Mouse (Mus musculus) hindbrain, embryonic 14.5 days (tissue): ENCODE data around the gene Skil. TPM values are rescaled to one million over a fixed set of nuclear protein-coding genes. Genes with fewer than 3 reads are reported as not detected.
"Not testable (repeated sequence)": the region's sequence is repeated elsewhere in the genome, so short reads cannot be mapped to it uniquely, and the experiment has no call there.

Experiments used
- ATAC-seq: fragments of 200-750 bp; cut with Nextera tagmentation; 2 replicates; pipeline ENCODE4 v1.8.0; 2017; ENCODE audit warnings: moderate number of reproducible peaks, mild to moderate bottlenecking, moderate TSS enrichment, moderate library complexity; ENCODE audit not compliant: low FRiP score
- DNase-seq: peaks from one replicate; pipeline ENCODE4 v3.0.0-alpha.2; 2015; ENCODE audit warnings: low spot score
- H3K27ac ChIP-seq: fragments of 300-500 bp; sonication (generic); 2 replicates; pipeline ENCODE4 v1.5.1; 2014; ENCODE audit warnings: mild to moderate bottlenecking, moderate library complexity
- H3K27me3 ChIP-seq: fragments of 300-500 bp; sonication (generic); 2 replicates; pipeline ENCODE4 v1.6.1; 2014; ENCODE audit warnings: mild to moderate bottlenecking, low read length, mixed read lengths; ENCODE audit not compliant: control insufficient read depth, insufficient read depth
- H3K36me3 ChIP-seq: fragments of 300-500 bp; sonication (generic); replicated peaks from 2 replicates; pipeline ENCODE4 v1.6.1; 2014; ENCODE audit not compliant: control insufficient read depth, insufficient read depth
- H3K4me1 ChIP-seq: fragments of 300-500 bp; sonication (generic); replicated peaks from 2 replicates; pipeline ENCODE4 v1.6.1; 2014; ENCODE audit warnings: antibody characterized with exemption, low read length, mixed read lengths; ENCODE audit not compliant: control insufficient read depth, insufficient read depth
- H3K4me2 ChIP-seq: fragments of 300-500 bp; sonication (generic); replicated peaks from 2 replicates; pipeline ENCODE4 v1.6.1; 2014; ENCODE audit warnings: mild to moderate bottlenecking, moderate library complexity
- H3K4me3 ChIP-seq: fragments of 300-500 bp; sonication (generic); replicated peaks from 2 replicates; pipeline ENCODE4 v1.5.1; 2014; ENCODE audit warnings: mild to moderate bottlenecking, low read length
- H3K9ac ChIP-seq: fragments of 300-500 bp; sonication (generic); 2 replicates; pipeline ENCODE4 v1.6.1; 2014
- H3K9me3 ChIP-seq: fragments of 300-500 bp; sonication (generic); 2 replicates; pipeline ENCODE4 v1.6.1; 2016; ENCODE audit warnings: low read length; ENCODE audit not compliant: control insufficient read depth
- WGBS: fragments of 180-500 bp; shearing (Covaris S2); extraction: QIAGEN DNeasy Blood & Tissue Kit; methylation state at CpG from one replicate; pipeline ENCODE4 v1.1.7; 2014; 5-methylcytosine and 5-hydroxymethylcytosine counted together
- polyA plus RNA-seq: library from polyadenylated mRNA; unstranded; fragments of >200 nt; fragmentation: Nextera tagmentation; extraction: Ambion mirVana; gene quantifications from 2 replicates; pipeline ENCODE4 v1.2.1, GENCODE M21; 2014

The Skil gene
- polyA plus RNA-seq, 1 experiment from 2014 or later = 36.5 TPM

DNA sequence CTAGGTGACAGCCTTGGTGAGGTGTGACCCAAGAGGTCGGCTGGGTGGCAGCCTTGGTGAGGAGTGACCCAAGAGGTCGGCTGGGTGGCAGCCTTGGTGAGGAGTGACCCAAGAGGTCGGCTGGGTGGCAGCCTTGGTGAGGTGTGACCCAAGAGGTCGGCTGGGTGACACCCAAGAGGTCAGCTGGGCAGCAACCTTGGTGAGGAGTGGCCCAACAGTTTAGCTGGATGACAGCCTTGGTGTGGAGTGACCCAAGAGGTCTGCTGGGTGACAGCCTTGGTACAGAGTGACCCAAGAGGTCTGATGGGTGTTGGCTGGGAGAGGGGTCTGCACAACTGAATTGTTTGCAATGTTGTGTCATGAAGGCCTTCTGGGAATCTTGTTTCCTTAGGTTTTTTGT lies 41.7 kb downstream of the Skil start:
- H3K27me3 ChIP-seq, H3K36me3 ChIP-seq, H3K27ac ChIP-seq, H3K4me2 ChIP-seq, H3K4me1 ChIP-seq, H3K9ac ChIP-seq, H3K4me3 ChIP-seq, H3K9me3 ChIP-seq, DNase-seq, ATAC-seq: not testable (repeated sequence)
- 67% methylated on average over 4 of the region's 4 CpGs for WGBS

DNA sequence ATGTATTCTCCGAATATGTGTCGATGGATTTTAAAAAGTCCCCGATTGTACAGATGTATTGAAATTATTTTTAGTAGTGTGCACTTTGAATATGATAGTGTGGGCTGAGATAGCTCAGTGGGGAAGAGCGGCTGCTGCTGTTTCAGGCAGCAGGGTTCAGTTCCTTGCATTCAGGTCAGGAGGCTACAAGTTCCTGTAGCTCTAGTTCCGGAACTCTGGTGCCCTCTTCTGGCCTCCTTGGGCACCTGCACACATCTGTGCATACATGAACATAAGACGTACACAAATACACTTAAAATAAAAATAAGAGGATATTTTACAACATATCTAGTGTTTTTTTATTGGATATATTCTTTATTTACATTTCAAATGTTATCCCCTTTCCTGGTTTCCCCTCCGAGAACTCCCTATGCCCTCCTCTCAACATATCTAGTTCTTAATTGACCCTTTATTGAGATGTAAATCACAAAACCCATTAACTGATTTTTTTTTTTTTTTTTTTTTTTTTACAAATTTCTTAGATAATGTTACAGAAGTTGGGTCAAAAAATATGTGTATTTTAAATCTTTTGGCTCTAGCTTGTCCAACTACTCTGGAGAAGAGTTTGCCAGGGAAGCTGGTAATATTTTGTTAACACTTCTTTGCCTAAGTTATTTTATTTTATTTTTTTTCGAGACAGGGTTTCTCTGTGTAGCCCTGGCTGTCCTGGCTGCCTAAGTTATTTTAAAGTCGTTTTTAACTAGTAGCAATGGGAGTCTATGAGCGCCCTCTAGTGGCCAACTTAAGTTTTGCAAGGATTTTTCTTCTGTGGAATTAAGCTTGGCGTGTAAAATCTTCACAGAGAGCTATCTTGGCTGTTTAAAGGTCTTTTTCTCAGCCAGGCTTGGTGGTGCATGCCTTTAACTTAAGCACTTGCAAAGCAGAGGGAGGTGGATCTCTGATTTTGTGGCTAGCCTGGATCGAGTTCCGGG lies 43.9 kb downstream of the Skil start:
- H3K27ac ChIP-seq = no peak overlapping the region
- peak; percentile 95 for DNase-seq
- H3K9me3 ChIP-seq = no peaks in the 10 kb centered on the region
- no peak overlapping the region for H3K4me2 ChIP-seq
- WGBS = 58% methylated on average over 13 of the region's 13 CpGs
- no peak overlapping the region for H3K4me3 ChIP-seq
- ATAC-seq = no peak
- no peaks in the 10 kb centered on the region for H3K27me3 ChIP-seq
- no peak overlapping the region for H3K9ac ChIP-seq
- H3K4me1 ChIP-seq = no peaks in the 10 kb centered on the region
- H3K36me3 ChIP-seq = no peaks in the 10 kb centered on the region

DNA sequence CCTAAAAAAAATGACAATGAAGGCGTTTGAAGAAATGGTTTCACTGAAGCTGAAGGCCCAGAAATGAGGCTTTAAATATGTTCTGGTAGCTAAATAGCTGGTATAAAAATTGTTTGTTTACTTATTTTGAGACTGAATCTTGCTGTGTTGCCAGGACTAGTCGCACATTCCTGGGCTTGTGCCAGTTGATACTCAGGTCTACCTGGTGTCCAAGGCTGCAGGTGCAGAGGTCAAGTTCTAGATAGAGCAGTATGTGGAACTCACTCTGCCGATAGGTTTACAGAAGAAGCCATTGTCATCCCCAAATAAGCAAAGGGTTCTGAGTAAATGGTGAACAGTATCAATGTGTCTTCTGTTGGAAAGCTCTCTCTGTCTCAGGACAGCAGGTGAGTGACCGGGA lies 46.8 kb downstream of the Skil start:
- Histone ChIP-seq H3K9ac (no peak overlapping the region), H3K27ac (no peak overlapping the region), H3K36me3 (no peaks in the 10 kb centered on the region), H3K9me3 (no peaks in the 10 kb centered on the region), H3K27me3 (0 out of 2 replicates have a peak, but pooled peaks cover under 1% of the 10 kb centered on the region), H3K4me1 (no peaks in the 10 kb centered on the region), H3K4me2 (no peak overlapping the region), H3K4me3 (no peak overlapping the region)
- WGBS = 95% methylated on average over 4 of the region's 4 CpGs
- ATAC-seq (no peak), DNase-seq (no peak)

- ATAC-seq, H3K9ac ChIP-seq, H3K4me2 ChIP-seq, H3K4me1 ChIP-seq, H3K36me3 ChIP-seq, DNase-seq, H3K4me3 ChIP-seq, H3K9me3 ChIP-seq, H3K27ac ChIP-seq: not testable (repeated sequence)
- WGBS = 86% methylated on average over 9 of the region's 11 CpGs
- H3K27me3 ChIP-seq = peaks cover 14% of the 10 kb centered on the region; the same call in 1 of the 2 replicates
Observed at GRCm38 (mm10) chr3:31145222-31145621, 50.4 kb downstream of the Skil start.

DNA sequence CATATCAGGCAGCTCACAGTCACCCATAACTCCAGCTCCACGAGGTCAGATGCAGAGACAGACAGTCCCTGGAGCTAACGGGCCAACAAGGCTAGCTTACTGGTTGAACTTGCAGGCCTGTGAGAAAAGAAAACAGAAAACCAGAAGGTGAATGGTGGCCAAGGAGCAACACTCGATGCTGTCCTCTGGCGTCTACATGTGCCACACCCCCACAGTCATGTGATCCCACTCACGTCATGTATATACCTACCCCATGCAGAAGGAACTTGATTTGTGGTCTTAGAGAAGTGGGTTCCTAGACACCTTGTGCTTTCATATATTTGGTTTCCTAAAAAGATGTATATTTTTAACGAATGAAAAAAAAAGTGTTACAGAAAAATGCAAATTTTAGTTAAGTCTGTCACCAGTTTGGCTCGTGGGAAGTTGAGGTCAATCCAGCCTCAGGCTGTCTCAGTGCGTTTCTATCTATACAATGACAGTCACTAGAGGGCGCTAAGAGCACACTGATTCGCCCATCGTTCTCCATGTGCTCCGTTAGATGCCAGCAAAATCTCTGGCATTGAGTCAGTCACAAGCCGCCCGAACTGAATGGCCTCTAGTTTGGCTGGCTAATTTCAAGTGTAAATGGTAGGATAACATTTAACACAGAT lies 50.9 kb downstream of the Skil start:
- H3K9me3 ChIP-seq = no peaks in the 10 kb centered on the region
- H3K27me3 ChIP-seq = peaks cover 19% of the 10 kb centered on the region; the same call in 1 of the 2 replicates
- H3K27ac ChIP-seq = no peak overlapping the region
- DNase-seq (peak; percentile 98), ATAC-seq (peak; percentile 89)
- 14% methylated on average over 14 of the region's 14 CpGs for WGBS
- no peak overlapping the region for H3K4me3 ChIP-seq
- no peaks in the 10 kb centered on the region for H3K36me3 ChIP-seq
- H3K9ac ChIP-seq = no peak overlapping the region
- peak overlapping the region; percentile 29 for H3K4me2 ChIP-seq
- peaks cover 5% of the 10 kb centered on the region; the same call in 1 of the 2 replicates for H3K4me1 ChIP-seq

GRCm38 (mm10) chr3:31148595-31148994 lies 53.7 kb downstream of the Skil start:
- no peaks in the 10 kb centered on the region for H3K9me3 ChIP-seq
- ATAC-seq (no peak), DNase-seq (no peak)
- no peak overlapping the region for H3K4me3 ChIP-seq
- no peak overlapping the region for H3K9ac ChIP-seq
- H3K27me3 ChIP-seq = peaks cover 20% of the 10 kb centered on the region; the same call in 1 of the 2 replicates
- H3K4me1 ChIP-seq = peaks cover 5% of the 10 kb centered on the region; the same call in 1 of the 2 replicates
- no peak overlapping the region for H3K27ac ChIP-seq
- H3K36me3 ChIP-seq = no peaks in the 10 kb centered on the region
- WGBS = 88% methylated on average over 7 of the region's 7 CpGs
- no peak overlapping the region for H3K4me2 ChIP-seq

- peaks cover 20% of the 10 kb centered on the region; the same call in 1 of the 2 replicates for H3K27me3 ChIP-seq
- WGBS = under 1% methylated on average over 31 of the region's 33 CpGs
- no peak within 1 kb of the TSS for H3K27ac ChIP-seq
- peak within 1 kb of the TSS; percentile 98 for H3K4me2 ChIP-seq
- no peaks in the 10 kb centered on the region for H3K9me3 ChIP-seq
- peaks cover 5% of the 10 kb centered on the region; the same call in 1 of the 2 replicates for H3K4me1 ChIP-seq
- peak; percentile 62 for DNase-seq
- peak within 1 kb of the TSS; percentile 53 for H3K9ac ChIP-seq
- peak within 1 kb of the TSS; percentile 39 for H3K4me3 ChIP-seq
- no peaks in the 10 kb centered on the region for H3K36me3 ChIP-seq
- ATAC-seq = peak; percentile 85
Observed at GRCm38 (mm10) chr3:31149706-31150105, 54.8 kb downstream of the Skil start, which contains the start of gene Cldn11. Cldn11 (plus strand) TSS chr3:31149920.

DNA sequence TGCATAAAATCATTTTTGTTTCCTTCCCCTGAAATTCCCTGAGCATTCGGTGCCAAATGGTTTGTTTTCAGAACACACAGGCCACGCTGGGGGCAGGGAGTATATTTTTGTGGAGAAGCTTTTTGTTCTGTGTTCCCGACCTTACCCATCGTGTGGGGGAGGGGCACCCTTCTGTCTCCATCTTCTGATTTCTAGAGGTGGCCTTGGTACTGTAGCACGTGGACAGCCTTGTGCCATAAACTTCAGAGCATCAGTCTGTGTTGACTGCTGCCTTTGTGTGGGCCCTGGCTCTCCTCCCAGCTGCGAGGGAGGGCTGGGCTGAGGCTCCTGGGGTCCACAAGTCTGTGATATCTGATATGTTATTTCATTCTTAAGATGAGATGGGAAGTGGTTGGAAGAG lies 57.2 kb downstream of the Skil start:
- no peak overlapping the region for H3K9ac ChIP-seq
- H3K4me2 ChIP-seq = no peak overlapping the region
- H3K36me3 ChIP-seq = no peaks in the 10 kb centered on the region
- DNase-seq = no peak
- peaks cover 5% of the 10 kb centered on the region; the same call in 1 of the 2 replicates for H3K4me1 ChIP-seq
- no peak overlapping the region for H3K27ac ChIP-seq
- 62% methylated on average over 6 of the region's 6 CpGs for WGBS
- H3K27me3 ChIP-seq = peaks cover 16% of the 10 kb centered on the region; the same call in 1 of the 2 replicates
- no peak overlapping the region for H3K4me3 ChIP-seq
- no peak for ATAC-seq
- H3K9me3 ChIP-seq = no peaks in the 10 kb centered on the region

- 0 out of 2 replicates have a peak, but pooled peaks cover 3% of the 10 kb centered on the region for H3K4me1 ChIP-seq
- H3K4me2 ChIP-seq = no peak overlapping the region
- no peak overlapping the region for H3K9ac ChIP-seq
- no peak overlapping the region for H3K27ac ChIP-seq
- ATAC-seq = no peak
- no peak overlapping the region for H3K4me3 ChIP-seq
- H3K27me3 ChIP-seq = no peaks in the 10 kb centered on the region
- DNase-seq = no peak
- no peaks in the 10 kb centered on the region for H3K36me3 ChIP-seq
- H3K9me3 ChIP-seq = no peaks in the 10 kb centered on the region
- WGBS = 39% methylated on average over 3 of the region's 3 CpGs
Observed at GRCm38 (mm10) chr3:31156126-31156525, 61.3 kb downstream of the Skil start.
